Mouse (Mus musculus) lung, postnatal 14 days (tissue): ENCODE results near the gene Mtus2.
A peak's percentile ranks its signal among the peaks of the same experiment; 100 is the strongest.
"Not testable (repeated sequence)": the region's sequence is repeated elsewhere in the genome, so short reads cannot be mapped to it uniquely, and the experiment has no call there.

Experiments
- DNase-seq: peaks from one replicate; pipeline ENCODE4 v3.0.0; 2021

Mtus2 gene

DNA sequence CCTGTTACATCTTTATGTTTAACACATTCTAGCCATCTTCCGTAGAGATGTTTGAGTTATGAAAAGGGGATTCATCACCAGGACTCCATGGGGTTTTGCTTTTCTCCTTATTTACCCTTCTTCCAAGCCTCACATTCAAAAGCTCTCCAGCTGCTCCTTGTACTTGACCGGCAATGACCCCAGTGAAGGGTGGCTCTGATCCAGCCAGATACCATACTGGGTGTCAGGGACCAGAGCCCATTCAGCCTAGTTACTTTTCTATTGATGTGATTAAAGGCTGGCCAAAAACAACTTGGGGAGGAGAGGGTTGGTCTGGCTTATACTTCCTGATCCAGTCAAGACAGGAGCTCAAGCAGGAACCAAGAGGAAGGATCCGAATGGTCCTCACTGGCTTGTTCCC is 326.5 kb downstream of the Mtus2 start:
- DNase-seq, result peak; percentile 43

- no peak for DNase-seq
Measured at GRCm38 (mm10) chr5:148287529-148287928, 330.4 kb downstream of the Mtus2 start.

GRCm38 (mm10) chr5:148288804-148289203 is 331.7 kb downstream of the Mtus2 start:
- DNase-seq, result no peak

GRCm38 (mm10) chr5:148289951-148290350 is 332.8 kb downstream of the Mtus2 start:
- DNase-seq, result no peak

DNA sequence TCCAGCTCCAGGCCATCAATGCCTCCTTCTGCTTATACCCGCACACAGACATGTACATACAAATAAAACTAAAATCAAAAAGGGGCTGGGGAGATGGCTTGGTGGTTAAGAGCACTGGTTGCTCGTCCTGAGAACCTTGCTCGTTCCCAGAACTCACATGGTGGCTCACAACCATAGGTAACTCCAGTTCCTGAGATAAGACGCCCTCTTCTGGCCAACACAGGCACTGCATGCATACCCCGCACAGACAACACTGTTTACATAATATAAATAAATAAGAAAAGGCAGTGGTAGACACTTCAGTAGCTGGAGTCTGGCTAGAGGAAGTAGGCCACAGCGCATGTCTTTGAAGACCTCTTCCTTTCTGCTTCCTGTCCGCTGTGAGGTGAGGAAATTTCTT is 335.7 kb downstream of the Mtus2 start:
- no peak for DNase-seq

GRCm38 (mm10) chr5:148293346-148293745 is 336.2 kb downstream of the Mtus2 start:
- peak; percentile 17 for DNase-seq

- DNase-seq, result no peak
Measured at GRCm38 (mm10) chr5:148302968-148303367, 345.8 kb downstream of the Mtus2 start.

GRCm38 (mm10) chr5:148304112-148304511 is 347.0 kb downstream of the Mtus2 start:
- DNase-seq, result no peak

DNA sequence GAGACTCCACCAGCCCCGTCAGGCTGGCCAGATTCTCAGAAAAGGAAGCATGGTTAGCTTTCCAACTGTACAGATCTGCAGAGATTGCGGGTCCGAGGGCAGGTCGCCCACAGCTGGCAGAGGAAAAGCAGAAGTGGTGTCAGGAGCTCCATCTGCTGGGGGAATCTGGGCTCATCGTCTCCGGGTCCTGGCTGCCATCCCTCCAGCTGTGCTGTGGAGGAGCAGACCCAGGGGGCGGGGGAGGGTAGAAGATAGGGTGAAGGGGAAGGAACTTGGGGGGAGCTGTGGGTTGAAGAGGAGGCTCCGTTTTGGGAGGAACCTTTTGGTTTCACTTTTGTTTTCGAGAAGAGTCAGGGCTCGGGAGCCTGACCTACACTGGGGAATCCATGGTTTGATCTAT is 353.7 kb downstream of the Mtus2 start:
- DNase-seq, result no peak

DNA sequence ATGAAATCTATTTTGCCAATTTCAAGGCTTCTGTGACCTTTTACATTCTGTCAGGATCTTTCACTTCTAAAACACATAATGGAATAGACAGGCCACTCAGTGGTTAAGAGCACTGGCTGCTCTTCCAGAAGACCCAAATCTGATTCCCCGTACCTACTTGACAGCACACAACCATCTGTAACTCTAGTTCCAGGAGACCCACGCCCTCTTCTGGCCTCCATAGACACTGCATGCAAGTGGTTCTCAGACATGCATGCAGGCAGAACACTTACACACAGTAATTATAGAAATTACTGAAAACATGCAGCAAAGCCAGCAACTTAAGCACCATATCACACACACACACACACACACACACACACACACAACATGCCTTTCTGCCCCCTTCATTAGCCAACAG is 355.3 kb downstream of the Mtus2 start:
- DNase-seq, result no peak

DNA sequence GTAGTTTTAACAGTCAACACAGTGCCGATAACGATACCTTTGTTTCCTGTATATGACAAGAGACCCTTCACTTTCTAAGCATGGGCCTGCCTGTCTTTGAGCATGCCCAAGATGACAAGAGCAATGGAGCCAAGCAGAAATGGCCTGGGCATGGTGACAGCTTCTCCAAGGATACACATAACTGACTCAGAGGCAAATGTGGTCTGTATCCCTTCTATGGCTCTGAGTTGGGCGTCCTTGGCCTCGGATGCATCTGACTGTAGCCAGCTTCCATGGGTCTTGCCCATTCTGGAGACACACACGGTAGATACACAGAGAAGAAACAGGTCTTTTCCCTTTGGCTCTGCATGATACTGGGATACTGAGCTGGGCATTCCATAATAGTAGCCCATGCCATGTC is 357.8 kb downstream of the Mtus2 start:
- DNase-seq, result no peak

DNA sequence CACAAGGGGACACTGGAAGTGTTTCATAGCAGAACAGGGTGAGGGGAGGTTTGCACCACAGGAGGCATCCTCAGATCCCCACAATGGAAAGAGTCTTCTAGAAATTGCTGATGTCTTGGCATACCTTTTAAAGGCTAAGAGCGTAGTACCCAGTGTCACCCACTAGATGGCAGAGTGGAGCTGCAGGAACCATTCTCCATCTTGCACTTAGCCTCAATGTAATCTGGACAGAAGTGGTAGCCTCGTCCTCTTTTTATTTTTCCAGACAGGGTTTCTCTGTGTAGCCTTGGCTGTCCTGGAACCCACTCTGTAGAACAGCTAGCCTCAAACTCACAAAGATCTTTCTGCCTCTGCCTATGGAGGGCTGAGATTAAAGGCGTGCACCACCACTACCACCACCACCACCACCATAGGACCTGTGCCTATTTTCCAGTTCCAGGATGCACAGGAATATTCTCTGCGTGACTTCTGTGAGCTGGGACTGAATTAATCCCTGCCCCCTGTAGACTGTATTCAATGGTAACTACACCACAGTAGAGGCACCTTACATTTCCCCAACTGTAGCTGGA is 368.3 kb downstream of the Mtus2 start:
- DNase-seq, result peak; percentile 55

- DNase-seq, result not testable (repeated sequence)
Measured at GRCm38 (mm10) chr5:148326295-148326694, 369.2 kb downstream of the Mtus2 start.

- DNase-seq, result no peak
Measured at GRCm38 (mm10) chr5:148328982-148329381, 371.9 kb downstream of the Mtus2 start.

DNA sequence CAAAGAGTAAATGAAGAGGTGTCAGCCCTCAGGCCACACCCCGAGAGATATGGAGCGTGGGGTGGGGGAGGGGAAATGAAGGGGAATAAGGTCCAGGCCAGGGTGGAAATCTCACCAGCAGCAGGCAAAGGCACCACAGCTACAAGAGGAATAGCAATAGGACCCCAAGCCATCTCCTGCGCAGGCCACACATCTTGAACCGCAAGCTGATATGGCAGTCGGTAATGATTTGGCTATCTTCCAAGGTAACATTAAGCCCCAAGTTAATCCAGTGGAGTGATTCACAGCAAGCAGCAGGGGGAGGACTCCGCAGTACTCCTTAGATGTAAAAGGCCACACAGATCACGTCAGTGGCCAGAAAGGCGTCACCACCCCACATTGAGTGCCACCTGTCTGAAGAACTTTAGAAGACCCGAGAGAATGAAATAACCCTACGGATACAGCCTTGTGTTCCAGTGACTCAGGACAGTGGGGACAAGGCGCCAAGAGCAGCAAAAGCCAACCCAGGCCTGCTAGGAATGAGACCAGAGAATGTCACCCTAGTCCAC is 374.2 kb downstream of the Mtus2 start:
- DNase-seq, result no peak

DNA sequence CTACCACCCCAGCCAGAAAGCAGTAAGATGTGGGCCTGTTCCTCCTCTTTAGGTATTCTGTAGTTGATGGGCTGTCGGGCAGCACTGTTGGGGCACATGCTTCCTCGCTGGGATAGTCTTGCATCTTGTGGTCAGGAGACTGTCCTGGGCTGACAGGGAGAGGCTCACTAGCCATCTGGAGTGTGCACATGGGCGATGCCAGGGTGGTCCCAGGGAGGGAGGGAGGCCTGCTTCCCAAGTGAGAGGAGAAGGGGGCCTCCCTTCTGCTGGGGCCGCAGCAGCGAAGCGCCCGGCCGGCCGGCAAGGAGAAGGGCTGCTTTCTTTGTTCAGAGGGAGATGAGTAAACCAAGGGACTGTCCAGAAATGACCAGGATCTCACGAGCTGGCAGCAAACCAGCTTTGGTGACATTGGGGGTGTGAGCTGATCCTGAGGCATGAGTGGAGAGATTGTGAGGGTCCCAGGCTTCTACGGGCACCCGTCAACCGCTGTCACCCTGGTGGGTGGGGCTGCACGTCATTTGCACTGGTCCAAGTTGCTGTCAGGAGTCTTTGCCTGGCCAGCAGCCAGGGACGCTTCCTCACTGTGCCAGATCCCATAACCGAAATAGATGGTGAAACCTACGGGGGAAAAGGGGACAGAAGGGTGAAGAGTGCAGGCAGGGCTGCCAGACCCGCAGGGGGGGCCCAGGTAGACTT is 375.0 kb downstream of the Mtus2 start:
- no peak for DNase-seq

- DNase-seq, result peak; percentile 89
Measured at GRCm38 (mm10) chr5:148332622-148332974, 375.5 kb downstream of the Mtus2 start.

GRCm38 (mm10) chr5:148339126-148339525 is 382.0 kb downstream of the Mtus2 start:
- DNase-seq, result no peak

- peak; percentile 29 for DNase-seq
Measured at GRCm38 (mm10) chr5:148342061-148342741, 385.1 kb downstream of the Mtus2 start.

GRCm38 (mm10) chr5:148344374-148344773 is 387.3 kb downstream of the Mtus2 start:
- no peak for DNase-seq

- no peak for DNase-seq
Measured at GRCm38 (mm10) chr5:148346543-148346942, 389.4 kb downstream of the Mtus2 start.

DNA sequence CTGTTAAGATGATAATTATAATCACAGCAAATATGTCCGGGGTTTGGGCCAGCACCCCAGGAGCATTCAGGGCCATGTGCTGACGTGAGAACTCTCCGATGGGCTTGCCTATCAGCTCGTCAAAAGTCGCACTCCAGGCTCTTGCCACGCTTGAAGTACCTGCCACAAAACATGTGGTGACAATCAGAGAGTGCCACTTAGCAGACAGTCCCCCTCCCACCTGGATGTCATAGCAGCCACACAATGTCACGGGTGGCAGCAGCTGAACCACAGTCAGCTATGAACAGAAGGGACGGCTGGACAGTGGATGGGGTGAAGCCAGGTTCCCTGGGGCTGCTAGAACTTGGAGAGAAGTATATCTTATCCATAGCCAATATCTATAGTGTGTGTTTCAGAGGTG is 391.0 kb downstream of the Mtus2 start:
- no peak for DNase-seq

DNA sequence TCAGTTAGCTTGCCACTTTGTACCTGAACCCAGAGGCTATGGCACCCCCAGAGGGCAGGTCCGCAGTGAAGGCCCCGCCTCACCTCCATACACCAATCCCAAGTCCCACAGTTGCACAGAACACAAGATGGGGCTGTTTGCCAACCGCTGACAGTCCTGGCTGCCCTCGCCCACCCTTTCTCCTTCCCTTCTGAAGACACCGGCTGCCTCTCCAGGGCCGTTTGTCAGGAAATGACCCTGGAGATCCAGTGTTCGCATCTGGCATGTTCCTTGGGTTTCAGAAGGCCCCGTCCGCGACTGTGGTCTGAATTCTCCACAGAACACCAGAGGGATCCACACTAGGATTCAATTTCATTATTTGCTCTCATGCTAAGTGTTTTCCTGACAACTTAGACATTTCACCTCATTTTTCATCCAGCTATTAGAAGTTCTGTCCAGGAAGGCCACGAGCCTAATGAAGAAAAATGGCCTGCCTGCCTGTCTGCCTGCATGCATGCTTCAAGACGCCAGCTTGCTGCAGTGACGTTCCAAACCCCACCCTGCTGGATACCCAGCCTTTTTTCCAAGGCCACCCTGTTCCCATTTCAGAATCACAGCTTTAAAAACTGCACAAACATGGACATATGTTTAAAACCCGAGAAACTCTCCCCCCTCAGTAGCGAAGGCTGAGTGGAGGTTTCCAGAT is 392.3 kb downstream of the Mtus2 start:
- DNase-seq, result no peak

DNA sequence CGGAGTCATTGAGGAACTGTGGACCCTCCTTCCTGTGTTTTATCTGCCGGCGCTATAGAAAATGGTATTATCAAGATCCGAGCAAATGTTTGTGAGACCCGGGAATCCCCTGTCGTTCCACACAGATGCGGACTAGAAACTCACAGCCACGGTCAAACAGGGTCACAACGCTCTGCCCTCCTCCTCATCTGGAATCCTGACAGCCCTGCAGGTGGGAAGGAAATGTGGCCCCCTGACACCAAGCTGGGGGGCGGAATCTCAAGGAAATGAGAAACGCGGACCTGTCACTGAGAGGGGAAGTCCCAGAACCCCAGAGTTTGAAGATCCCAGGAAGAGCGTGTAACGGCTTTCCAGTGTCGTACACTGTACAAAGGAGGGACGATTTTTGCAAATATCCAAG is 396.3 kb downstream of the Mtus2 start:
- no peak for DNase-seq
